Mouse (Mus musculus): ENCODE results near the gene Bpifa3.
"Not testable (repeated sequence)": the region's sequence is repeated elsewhere in the genome, so short reads cannot be mapped to it uniquely, and the experiment has no call there.

Bpifa3 gene

GRCm38 (mm10) chr2:154130120-154130519 is at the start of gene Bpifa3:
Gene Bpifa3, plus strand, starts transcription at chr2:154130336.
- DNase-seq (ENCODE audit: low read depth, low spot score): no peak

- DNase-seq (ENCODE audit: low read depth, low spot score): no peak
These were observed 32.4 kb upstream of the Bpifa3 start for GRCm38 (mm10) chr2:154097734-154098133.

GRCm38 (mm10) chr2:154117381-154117780 is 12.8 kb upstream of the Bpifa3 start:
- no peak for DNase-seq (ENCODE audit: low read depth, low spot score)

- DNase-seq (ENCODE audit: low read depth, low spot score): no peak
These were observed 12.4 kb downstream of the Bpifa3 start, which contains the start of gene Bpifa1 for GRCm38 (mm10) chr2:154142580-154142979. Gene Bpifa1, plus strand, starts transcription at chr2:154142880.

- no peak for DNase-seq (ENCODE audit: low read depth, low spot score)
These were observed 13.6 kb downstream of the Bpifa3 start for GRCm38 (mm10) chr2:154143735-154144134.

- no peak for DNase-seq (ENCODE audit: low read depth, low spot score)
These were observed 17.4 kb downstream of the Bpifa3 start for GRCm38 (mm10) chr2:154147496-154147895.

- DNase-seq (ENCODE audit: low read depth, low spot score): peak; percentile 24
These were observed 28.3 kb downstream of the Bpifa3 start for GRCm38 (mm10) chr2:154158433-154158832.

- DNase-seq (ENCODE audit: low read depth, low spot score): no peak
These were observed 32.2 kb downstream of the Bpifa3 start, which contains the start of gene Bpifa5 for GRCm38 (mm10) chr2:154162307-154162706. Gene Bpifa5, plus strand, starts transcription at chr2:154162607.

GRCm38 (mm10) chr2:154163306-154163705 is 33.2 kb downstream of the Bpifa3 start:
- no peak for DNase-seq (ENCODE audit: low read depth, low spot score)

- DNase-seq (ENCODE audit: low read depth, low spot score): no peak
These were observed 39.0 kb downstream of the Bpifa3 start for GRCm38 (mm10) chr2:154169172-154169571.

- DNase-seq (ENCODE audit: low read depth, low spot score): no peak
These were observed 41.5 kb downstream of the Bpifa3 start for GRCm38 (mm10) chr2:154171621-154172020.

GRCm38 (mm10) chr2:154173313-154173712 is 43.2 kb downstream of the Bpifa3 start:
- DNase-seq (ENCODE audit: low read depth, low spot score): no peak

- DNase-seq (ENCODE audit: low read depth, low spot score): not testable (repeated sequence)
These were observed 51.8 kb downstream of the Bpifa3 start for GRCm38 (mm10) chr2:154181900-154182299.

- DNase-seq (ENCODE audit: low read depth, low spot score): not testable (repeated sequence)
These were observed 52.9 kb downstream of the Bpifa3 start for GRCm38 (mm10) chr2:154183061-154183460.

GRCm38 (mm10) chr2:154185319-154185718 is 55.2 kb downstream of the Bpifa3 start:
- no peak for DNase-seq (ENCODE audit: low read depth, low spot score)

GRCm38 (mm10) chr2:154185748-154186147 is 55.6 kb downstream of the Bpifa3 start:
- DNase-seq (ENCODE audit: low read depth, low spot score): no peak

- DNase-seq (ENCODE audit: low read depth, low spot score): no peak
These were observed 57.3 kb downstream of the Bpifa3 start for GRCm38 (mm10) chr2:154187468-154187867.
